Mouse (Mus musculus) stomach, embryonic 16.5 days (tissue): ENCODE results near the gene Kifc1. TPM values are rescaled to one million over a fixed set of nuclear protein-coding genes. Genes with fewer than 3 reads are reported as not detected.
"Not testable (repeated sequence)": the region's sequence is repeated elsewhere in the genome, so short reads cannot be mapped to it uniquely, and the experiment has no call there.

Experiments used
- ATAC-seq: fragments of 200-750 bp; cut with Nextera tagmentation; 2 replicates; pipeline ENCODE4 v1.8.0; 2017; ENCODE audit warnings: moderate number of reproducible peaks, moderate TSS enrichment; ENCODE audit not compliant: insufficient read depth, low FRiP score
- H3K27ac ChIP-seq: fragments of 300-500 bp; sonication (generic); 2 replicates; pipeline ENCODE4 v1.5.1; 2014; ENCODE audit warnings: low read length
- H3K27me3 ChIP-seq: fragments of 300-500 bp; sonication (generic); 2 replicates; pipeline ENCODE4 v1.6.1; 2014; ENCODE audit warnings: low read length, control low read depth, mixed read lengths; ENCODE audit not compliant: control insufficient read depth, insufficient read depth
- H3K36me3 ChIP-seq: fragments of 300-500 bp; sonication (generic); 2 replicates; pipeline ENCODE4 v1.6.1; 2014; ENCODE audit warnings: low read length; ENCODE audit not compliant: control insufficient read depth, insufficient read depth
- H3K4me1 ChIP-seq: fragments of 300-500 bp; sonication (generic); 2 replicates; pipeline ENCODE4 v1.6.1; 2014; ENCODE audit warnings: low read length, control low read depth, mixed read lengths; ENCODE audit not compliant: control insufficient read depth, insufficient read depth
- H3K4me2 ChIP-seq: fragments of 300-500 bp; sonication (generic); 2 replicates; pipeline ENCODE4 v1.6.1; 2014; ENCODE audit warnings: low read depth, low read length, mixed read lengths
- H3K4me3 ChIP-seq: fragments of 300-500 bp; sonication (generic); replicated peaks from 2 replicates; pipeline ENCODE4 v1.5.1; 2014; ENCODE audit warnings: mild to moderate bottlenecking, low read length
- H3K9ac ChIP-seq: fragments of 300-500 bp; sonication (generic); 2 replicates; pipeline ENCODE4 v1.6.1; 2014; ENCODE audit warnings: low read length
- H3K9me3 ChIP-seq: fragments of 300-500 bp; sonication (generic); replicated peaks from 2 replicates; pipeline ENCODE4 v1.6.1; 2016; ENCODE audit warnings: low read length, control low read depth; ENCODE audit not compliant: control insufficient read depth
- WGBS: fragments of 180-500 bp; shearing (Covaris S2); extraction: QIAGEN DNeasy Blood & Tissue Kit; methylation state at CpG from one replicate; pipeline ENCODE4 v1.1.7; 2014; 5-methylcytosine and 5-hydroxymethylcytosine counted together
- polyA plus RNA-seq: library from polyadenylated mRNA; unstranded; fragments of >200 nt; fragmentation: Nextera tagmentation; extraction: Ambion mirVana; gene quantifications from 2 replicates; pipeline ENCODE4 v1.2.1, GENCODE M21; 2015

The Kifc1 gene
- polyA plus RNA-seq, 1 experiment from 2014 or later: 6.9 TPM

DNA sequence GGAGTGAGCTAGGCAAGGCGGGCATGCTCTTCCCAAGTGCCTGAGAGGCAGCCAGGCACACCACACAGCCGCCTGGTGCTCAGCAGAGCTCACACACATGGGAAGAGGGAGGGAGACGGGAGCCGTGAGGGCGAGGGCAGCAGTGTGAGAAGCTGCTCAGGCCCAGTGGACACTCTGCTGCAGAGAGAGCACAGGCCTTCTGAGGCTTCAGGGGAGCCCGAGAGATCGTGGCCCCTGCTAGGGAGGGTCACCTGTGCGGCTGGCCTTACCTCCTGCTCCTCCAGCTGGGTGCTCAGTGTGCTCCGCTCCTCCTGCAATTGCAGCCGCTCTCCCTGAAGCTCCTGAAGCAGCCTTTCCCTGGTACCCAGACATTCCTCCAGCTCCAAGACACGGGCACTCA is 6.1 kb downstream of the Kifc1 start:
- not testable (repeated sequence) for H3K4me3 ChIP-seq, H3K9ac ChIP-seq, H3K4me2 ChIP-seq, H3K36me3 ChIP-seq, H3K9me3 ChIP-seq, H3K27me3 ChIP-seq, ATAC-seq, H3K27ac ChIP-seq
- peaks cover 12% of the 10 kb centered on the region for H3K4me1 ChIP-seq
- WGBS: 92% methylated on average over 10 of the region's 11 CpGs

DNA sequence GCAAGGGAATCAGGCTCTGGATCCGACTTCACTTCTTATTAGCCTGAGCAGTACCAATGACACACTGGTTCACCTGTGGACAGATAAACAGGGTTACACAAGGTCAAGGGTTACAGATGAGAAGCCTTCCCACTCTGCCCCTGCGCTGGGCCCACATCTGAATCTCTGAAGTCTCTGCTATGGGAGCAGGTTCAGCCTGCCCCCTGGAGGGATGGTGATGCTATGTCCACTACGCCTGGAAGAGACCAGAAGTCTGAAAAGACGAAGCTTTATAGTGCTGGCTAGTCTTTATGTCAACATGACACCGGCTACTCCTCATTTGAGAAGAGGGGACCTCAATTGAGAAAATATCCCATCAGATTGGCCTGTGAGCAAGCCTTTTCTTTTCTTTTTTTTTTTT is 14.7 kb downstream of the Kifc1 start:
- H3K27me3 ChIP-seq, H3K9me3 ChIP-seq, H3K4me1 ChIP-seq, H3K36me3 ChIP-seq, ATAC-seq, H3K4me3 ChIP-seq, H3K4me2 ChIP-seq, H3K9ac ChIP-seq, H3K27ac ChIP-seq: not testable (repeated sequence)
- 79% methylated on average over 5 of the region's 5 CpGs for WGBS

DNA sequence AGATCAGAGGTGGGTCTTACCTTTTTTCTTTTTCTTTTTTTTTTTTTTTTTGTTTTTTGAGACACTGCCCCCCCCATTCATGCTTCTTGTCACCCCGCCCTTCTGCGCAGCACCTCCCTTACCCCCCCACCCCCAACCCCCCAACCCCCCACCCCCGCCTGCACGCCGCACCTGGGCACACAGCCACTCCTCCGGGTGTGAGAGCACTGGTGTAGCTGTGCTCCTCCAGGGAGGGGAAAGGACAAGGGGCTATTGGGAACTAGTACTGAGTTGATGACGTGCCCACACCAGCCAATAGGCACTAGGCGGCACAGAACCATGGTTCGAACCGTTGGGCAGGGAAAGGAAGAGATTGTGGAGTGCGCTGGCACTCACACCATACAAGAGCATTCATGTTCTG is 16.1 kb downstream of the Kifc1 start:
- ATAC-seq: no peak
- Histone ChIP-seq H3K4me2 (no peak overlapping the region), H3K4me3 (no peak overlapping the region), H3K36me3 (peaks cover 5% of the 10 kb centered on the region; the same call in 1 of the 2 replicates), H3K27me3 (no peaks in the 10 kb centered on the region), H3K4me1 (no peaks in the 10 kb centered on the region), H3K9ac (no peak overlapping the region), H3K9me3 (no peaks in the 10 kb centered on the region), H3K27ac (no peak overlapping the region)
- WGBS: 81% methylated on average over 11 of the region's 11 CpGs

DNA sequence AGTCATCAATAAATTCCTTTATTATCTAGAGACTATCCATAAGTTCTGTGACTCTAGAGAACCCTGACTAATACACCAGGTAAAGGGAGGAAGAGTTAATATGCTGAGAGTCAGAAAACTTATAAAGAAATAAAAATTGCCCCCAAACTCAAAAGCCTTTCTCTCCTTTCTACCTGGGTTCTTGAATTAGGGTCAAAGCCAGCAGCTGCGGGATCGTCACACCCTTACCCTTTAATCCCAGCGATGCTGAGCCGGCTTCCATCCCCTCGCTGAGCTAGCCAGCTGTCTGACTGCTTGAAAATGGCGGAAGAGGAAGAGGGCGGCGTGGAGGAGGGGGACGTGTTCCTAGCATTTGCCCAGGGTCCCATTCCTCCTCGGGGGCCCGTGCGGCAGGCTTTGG is 16.9 kb downstream of the Kifc1 start, which contains the start of gene Gm7029:
Gene Gm7029 (plus strand): TSS at position 301 of the 400 bp plus-strand sequence.
- not testable (repeated sequence) for H3K36me3 ChIP-seq, H3K4me3 ChIP-seq, ATAC-seq, H3K27me3 ChIP-seq, H3K9me3 ChIP-seq, H3K27ac ChIP-seq, H3K4me1 ChIP-seq, H3K4me2 ChIP-seq, H3K9ac ChIP-seq
- 89% methylated on average over 4 of the region's 12 CpGs for WGBS

DNA sequence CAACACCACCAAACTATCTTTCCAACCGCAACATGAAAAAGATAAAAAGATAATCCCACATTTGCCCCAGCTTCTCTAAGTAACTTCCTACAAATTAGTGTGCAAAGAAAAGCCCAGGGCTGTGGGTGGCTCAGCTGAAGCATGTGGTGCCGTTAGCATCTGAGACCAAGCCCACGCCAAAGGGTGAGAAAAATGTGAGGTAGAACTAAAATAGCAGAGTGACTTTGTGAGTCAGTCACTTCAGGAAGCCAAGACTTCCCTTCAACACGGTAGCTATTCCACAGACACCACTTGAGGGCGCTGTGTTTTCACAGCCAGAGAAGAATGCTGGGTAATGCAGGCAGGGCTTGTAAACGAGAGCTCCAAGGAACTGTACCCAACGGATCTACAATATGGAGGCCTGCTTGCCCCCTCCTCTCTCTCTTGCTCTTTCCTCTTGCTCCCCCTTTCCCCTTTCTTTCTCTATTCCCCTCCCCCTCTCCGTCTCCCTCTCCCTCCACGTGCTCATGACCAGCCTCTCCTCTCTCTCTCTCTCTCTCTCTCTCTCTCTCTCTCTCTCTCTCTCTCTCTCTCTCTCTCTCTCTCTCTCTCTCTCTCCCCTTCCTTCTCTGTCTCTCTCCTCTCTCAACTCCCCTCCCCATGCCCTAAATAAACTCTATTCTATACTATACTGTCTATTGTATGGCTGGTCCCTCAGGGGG is 25.0 kb downstream of the Kifc1 start:
- Histone ChIP-seq H3K4me2 (no peak overlapping the region), H3K27ac (no peak overlapping the region), H3K4me1 (no peaks in the 10 kb centered on the region), H3K27me3 (no peaks in the 10 kb centered on the region), H3K9ac (no peak overlapping the region), H3K36me3 (no peaks in the 10 kb centered on the region), H3K9me3 (no peaks in the 10 kb centered on the region), H3K4me3 (no peak overlapping the region)
- WGBS: 32% methylated on average over 9 of the region's 9 CpGs
- no peak for ATAC-seq

DNA sequence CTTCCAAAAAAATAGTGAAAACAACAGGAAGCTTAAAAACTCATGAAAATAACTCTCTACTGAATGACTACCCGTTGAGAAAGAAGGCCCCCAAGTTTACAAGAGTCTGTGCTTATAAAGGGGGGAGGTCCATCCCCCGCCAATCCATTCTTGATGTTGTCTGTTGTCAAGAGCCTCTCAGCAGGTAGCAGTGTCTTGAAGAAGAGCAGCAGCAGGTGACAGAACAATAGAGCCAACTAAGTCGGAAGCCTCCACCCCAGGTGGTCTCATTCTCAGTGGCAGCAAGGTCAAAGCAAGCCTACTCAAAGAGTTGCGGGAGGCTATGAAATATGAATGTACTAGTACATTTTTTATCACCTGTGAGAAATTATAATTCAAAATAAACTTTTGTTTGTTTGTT is 32.6 kb downstream of the Kifc1 start:
- 79% methylated on average over 4 of the region's 4 CpGs for WGBS
- Histone ChIP-seq H3K27me3 (no peaks in the 10 kb centered on the region), H3K9ac (no peak overlapping the region), H3K36me3 (no peaks in the 10 kb centered on the region), H3K9me3 (no peaks in the 10 kb centered on the region), H3K27ac (no peak overlapping the region), H3K4me2 (no peak overlapping the region), H3K4me3 (no peak overlapping the region), H3K4me1 (no peaks in the 10 kb centered on the region)
- no peak for ATAC-seq

DNA sequence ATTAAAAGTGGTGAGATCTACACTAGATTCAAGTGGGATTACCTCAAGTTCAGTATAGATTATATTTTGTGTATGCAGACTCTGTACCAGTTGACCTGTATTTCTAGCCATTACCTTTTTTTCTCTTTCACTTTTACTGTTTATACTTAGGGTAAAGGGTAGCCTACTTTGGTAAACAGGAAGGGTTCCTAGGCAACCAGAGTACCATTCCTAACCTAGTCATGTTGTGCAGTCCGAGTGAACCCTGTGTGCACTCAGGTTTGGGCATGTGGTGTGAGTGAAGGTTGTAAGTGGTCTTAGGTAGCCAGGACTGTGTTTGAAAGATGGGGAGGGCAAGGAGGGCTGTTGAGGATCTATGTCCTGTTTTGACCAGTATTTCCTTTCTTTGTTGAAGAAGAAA is 39.1 kb downstream of the Kifc1 start:
- no peak overlapping the region for H3K27ac ChIP-seq
- H3K4me2 ChIP-seq: no peak overlapping the region

DNA sequence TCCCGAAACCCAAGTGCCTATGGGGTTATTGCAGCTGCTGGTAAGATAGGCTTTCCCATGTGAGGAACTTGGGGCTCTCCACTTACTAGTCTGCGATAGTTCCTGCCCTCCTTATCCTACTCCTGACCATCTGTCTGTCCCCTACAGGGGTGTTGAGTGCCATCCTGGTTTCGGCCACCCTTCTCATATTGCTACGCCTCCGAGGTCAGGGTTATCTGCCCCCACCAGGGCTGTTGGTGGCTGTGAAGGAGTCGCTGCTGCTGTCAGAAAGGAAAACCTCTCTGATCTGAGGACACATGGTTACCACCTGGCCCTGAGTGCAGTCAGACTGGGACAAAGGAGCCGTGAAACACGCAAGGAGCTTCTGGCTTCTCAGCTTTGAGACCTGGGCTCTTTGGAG is 42.3 kb downstream of the Kifc1 start:
- ATAC-seq: no peak
- Histone ChIP-seq H3K4me1 (peaks cover 8% of the 10 kb centered on the region; the same call in 1 of the 2 replicates), H3K36me3 (no peaks in the 10 kb centered on the region), H3K9me3 (no peaks in the 10 kb centered on the region), H3K4me3 (no peak overlapping the region), H3K9ac (no peak overlapping the region), H3K27ac (no peak overlapping the region), H3K27me3 (no peaks in the 10 kb centered on the region), H3K4me2 (no peak overlapping the region)
- 86% methylated on average over 8 of the region's 8 CpGs for WGBS

More for the DNA sequence above, 39.1 kb downstream of the Kifc1 start:
- H3K4me3 ChIP-seq: no peak overlapping the region
- no peak overlapping the region for H3K9ac ChIP-seq
- H3K9me3 ChIP-seq: no peaks in the 10 kb centered on the region
- H3K36me3 ChIP-seq: no peaks in the 10 kb centered on the region
- 22% methylated on average over 1 of the region's 1 CpGs for WGBS
- no peaks in the 10 kb centered on the region for H3K27me3 ChIP-seq
- ATAC-seq: no peak
- H3K4me1 ChIP-seq: no peaks in the 10 kb centered on the region

DNA sequence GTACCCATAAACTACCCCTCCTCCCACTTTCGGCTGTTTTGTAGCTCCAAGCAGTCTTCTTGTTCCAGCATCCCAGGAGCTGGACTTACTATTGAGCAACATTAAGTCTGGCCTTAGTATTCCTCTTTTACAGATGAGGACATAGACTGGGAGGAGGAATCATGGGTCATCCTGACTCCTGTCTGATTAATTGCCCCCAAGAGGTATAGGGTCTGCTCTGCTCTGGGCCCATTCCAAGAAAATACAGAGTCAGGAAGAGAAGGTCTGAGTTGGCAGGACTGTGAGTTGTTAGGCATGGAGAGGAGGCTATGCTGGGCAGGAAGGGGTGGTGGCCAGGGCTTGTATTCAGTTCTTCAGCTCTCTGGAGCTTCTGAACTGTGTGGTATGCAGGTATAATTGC is 46.3 kb downstream of the Kifc1 start:
- H3K36me3 ChIP-seq: no peaks in the 10 kb centered on the region
- H3K27me3 ChIP-seq: no peaks in the 10 kb centered on the region
- ATAC-seq: no peak
- H3K9ac ChIP-seq: peak overlapping the region; percentile 85; the same call in 1 of the 2 replicates
- H3K4me2 ChIP-seq: no peak overlapping the region
- no peaks in the 10 kb centered on the region for H3K9me3 ChIP-seq
- H3K27ac ChIP-seq: no peak overlapping the region
- 64% methylated on average over 1 of the region's 1 CpGs for WGBS
- H3K4me3 ChIP-seq: no peak overlapping the region
- H3K4me1 ChIP-seq: peaks cover 11% of the 10 kb centered on the region; the same call in 1 of the 2 replicates
